Mouse (Mus musculus): ENCODE results near the gene Pin4. TPM values are rescaled to one million over a fixed set of nuclear protein-coding genes. Genes with fewer than 3 reads are reported as not detected.

Gene Pin4
- total RNA-seq, 2 experiments from 2014 or later = 19.1 to 23.7 TPM

- peak; percentile 94 for DNase-seq
- intact Hi-C loops (cut with DNase I) = no loop called here
Observed at GRCm38 (mm10) chrX:102156618-102157422, 37.6 kb downstream of the Pin4 start, which contains the start of gene Ercc6l. Ercc6l (minus strand) TSS chrX:102157091.

- no peak for DNase-seq
- intact Hi-C loops (cut with DNase I) = no loop called here
Observed at GRCm38 (mm10) chrX:102157423-102157791, 38.2 kb downstream of the Pin4 start.

GRCm38 (mm10) chrX:102159778-102160177, 40.5 kb downstream of the Pin4 start:
- no peak for DNase-seq
- intact Hi-C loops (cut with DNase I) = no loop called here

GRCm38 (mm10) chrX:102160528-102160927, 41.3 kb downstream of the Pin4 start:
- no peak for DNase-seq

GRCm38 (mm10) chrX:102163096-102163495, 43.8 kb downstream of the Pin4 start:
- no peak for DNase-seq
- intact Hi-C loops (cut with DNase I) = no loop called here

More at GRCm38 (mm10) chrX:102160528-102160927, 41.3 kb downstream of the Pin4 start:
- intact Hi-C loops (cut with DNase I) = no loop called here

DNA sequence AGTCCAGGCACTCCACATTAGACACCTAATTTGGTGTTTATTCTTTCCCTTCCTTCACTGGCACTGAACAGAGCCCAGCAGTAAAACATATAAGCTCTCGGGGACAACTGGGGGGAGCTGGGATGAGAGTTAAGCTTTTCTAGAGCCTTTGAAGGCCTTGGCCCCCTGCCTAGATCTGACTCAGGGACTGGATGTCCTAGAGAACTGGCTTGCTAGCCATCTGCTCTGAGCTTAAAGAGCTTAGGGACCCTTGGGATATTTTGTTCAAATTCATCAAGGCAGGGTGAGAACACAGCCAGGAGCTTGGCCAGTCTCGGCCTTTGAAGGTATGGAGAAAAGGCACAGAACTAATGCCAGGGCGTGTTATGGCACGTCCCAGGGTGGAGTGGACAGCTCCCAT, 44.3 kb downstream of the Pin4 start:
- DNase-seq = peak; percentile 33
- intact Hi-C loops (cut with DNase I) = no loop called here

DNA sequence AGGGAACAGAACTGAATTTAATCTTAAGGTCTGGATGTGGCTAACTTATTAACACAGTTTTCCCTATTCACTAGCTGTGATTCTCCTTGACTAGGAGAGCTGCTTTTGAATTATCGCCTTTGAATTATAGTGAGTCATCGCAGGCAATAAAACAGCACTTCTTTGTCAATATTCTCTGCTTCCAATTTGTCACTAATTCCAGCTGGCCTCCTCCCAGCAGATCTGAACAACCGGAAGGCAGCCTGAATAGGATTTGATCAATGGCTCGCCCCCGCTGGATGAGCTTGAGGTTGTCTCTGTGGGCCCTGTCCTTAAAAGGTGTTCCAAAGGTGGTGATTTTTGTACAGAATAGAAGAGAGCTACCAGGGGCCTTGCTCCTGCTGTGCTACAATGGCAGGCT, 47.3 kb downstream of the Pin4 start:
- no peak for DNase-seq
- intact Hi-C loops (cut with DNase I) = no loop called here

GRCm38 (mm10) chrX:102166986-102167385, 47.7 kb downstream of the Pin4 start:
- intact Hi-C loops (cut with DNase I) = no loop called here
- DNase-seq = no peak

- intact Hi-C loops (cut with DNase I) = no loop called here
- DNase-seq = no peak
Observed at GRCm38 (mm10) chrX:102169724-102170123, 50.5 kb downstream of the Pin4 start.

DNA sequence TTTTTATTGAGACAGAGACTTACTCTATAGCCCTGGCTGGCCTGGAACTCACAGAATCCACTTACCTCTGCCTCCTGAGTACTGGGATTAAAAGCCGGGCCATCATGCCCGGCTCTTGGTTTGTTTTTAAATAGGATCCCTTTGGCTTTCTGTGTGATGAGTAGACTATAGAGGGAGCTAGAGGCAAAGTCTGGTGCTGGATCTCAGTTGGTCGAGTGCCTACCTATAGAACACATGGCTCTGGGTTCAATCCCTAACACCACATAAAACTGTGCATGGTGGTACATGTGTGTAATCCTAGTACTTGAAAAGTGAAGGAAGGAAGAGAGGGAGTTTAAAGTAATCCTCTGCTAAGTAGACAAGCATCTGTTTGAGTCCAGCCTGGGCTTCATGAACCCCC, 50.9 kb downstream of the Pin4 start:
- DNase-seq = no peak
- intact Hi-C loops (cut with DNase I) = no loop called here

DNA sequence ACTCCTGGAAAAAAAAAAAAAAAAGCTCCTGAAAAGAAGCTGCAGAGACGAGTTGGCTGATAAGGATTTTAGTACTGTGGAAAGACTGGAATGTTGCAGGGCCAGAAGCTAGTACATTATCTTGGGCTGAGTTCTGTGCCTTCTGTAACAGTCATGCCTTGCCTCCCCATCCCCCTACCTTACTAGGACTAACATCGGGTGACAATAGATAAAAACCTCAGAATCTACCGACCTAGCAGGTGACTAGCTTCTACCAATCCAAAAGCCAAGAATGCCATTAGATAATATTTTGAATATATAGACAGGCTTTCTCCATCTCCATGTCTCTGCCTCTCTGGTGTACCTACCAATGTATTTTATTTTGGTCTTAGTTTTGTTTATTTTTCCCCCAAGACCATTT, 51.7 kb downstream of the Pin4 start:
- no peak for DNase-seq

DNA sequence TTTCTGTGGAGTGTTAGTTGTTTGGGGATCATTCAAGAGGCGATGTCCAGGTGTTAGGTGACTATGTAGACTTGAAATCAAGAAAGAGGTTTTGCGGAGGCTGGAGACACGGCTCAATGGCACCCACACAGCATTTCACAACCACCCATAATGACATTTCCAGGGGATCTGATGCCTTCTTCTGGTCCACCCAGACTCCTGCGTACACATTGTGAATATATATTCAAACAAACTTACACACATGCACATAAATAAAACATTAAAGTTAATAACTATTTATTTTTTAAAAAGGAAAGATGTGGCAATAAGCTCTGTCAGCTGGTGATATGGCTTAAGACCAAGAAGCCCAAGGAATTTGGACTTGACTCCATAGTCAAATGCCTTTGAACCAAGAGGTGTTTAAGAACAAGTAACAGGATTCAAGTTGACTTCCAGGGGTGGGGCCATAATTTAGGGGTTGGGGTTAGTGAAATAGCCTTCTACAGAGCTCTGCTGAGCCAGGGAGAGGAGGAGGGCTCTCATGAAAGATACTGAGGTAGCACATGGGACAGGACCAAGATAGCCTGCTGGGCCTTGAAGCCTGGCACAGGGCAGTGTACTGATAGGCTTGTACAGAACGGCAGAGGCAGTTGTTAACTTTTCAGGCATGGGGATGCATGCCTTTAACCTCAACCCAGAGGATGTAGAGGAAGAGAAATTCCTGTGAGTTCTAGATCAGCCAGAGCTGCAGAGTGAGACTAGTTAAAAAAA, 56.5 kb downstream of the Pin4 start:
- intact Hi-C loops (cut with DNase I) = no loop called here

More for the DNA sequence above, 51.7 kb downstream of the Pin4 start:
- intact Hi-C loops (cut with DNase I) = no loop called here

More for the DNA sequence above, 56.5 kb downstream of the Pin4 start:
- no peak for DNase-seq

Other genes with a start within 250 kb of the Pin4 start
- gene Rtl5, start 48.1 kb upstream of the Pin4 start, total RNA-seq (2021) = 10 to 100 TPM; 14.0 to 17.3 TPM
- gene Ercc6l, start 37.6 kb downstream of the Pin4 start, total RNA-seq (2021) = 1 to 10 TPM; 1.0 to 1.1 TPM
- gene Rps4x, start 69.9 kb downstream of the Pin4 start, total RNA-seq (2021) = 100 to 1,000 TPM; 816 to 965 TPM
- 1 to 10 TPM; 2.8 to 3.5 TPM for gene Cited1, start 132.7 kb downstream of the Pin4 start, total RNA-seq (2021)

All from left cerebral cortex, postnatal 4 days (tissue).